Mouse (Mus musculus): ENCODE results near the gene Myo16. TPM values are rescaled to one million over a fixed set of nuclear protein-coding genes. Genes with fewer than 3 reads are reported as not detected.

The Myo16 gene
- polyA plus RNA-seq, 1 experiment from 2014 or later = 5.5 TPM

- Histone ChIP-seq H3K27ac (no peak overlapping the region), H3K36me3 (no peaks in the 10 kb centered on the region), H3K9ac (no peak overlapping the region), H3K4me3 (no peak overlapping the region), H3K4me1 (replicated peaks) (peaks cover 10% of the 10 kb centered on the region), H3K27me3 (peaks cover 5% of the 10 kb centered on the region; the same call in 1 of the 2 replicates), H3K9me3 (0 out of 2 replicates have a peak, but pooled peaks cover 6% of the 10 kb centered on the region), H3K4me2 (no peak overlapping the region)
- ATAC-seq (ENCODE audit: low FRiP score) = no peak
- WGBS = 13% methylated on average over 5 of the region's 5 CpGs
Measured at GRCm38 (mm10) chr8:10625262-10625661, 471.6 kb downstream of the Myo16 start.

DNA sequence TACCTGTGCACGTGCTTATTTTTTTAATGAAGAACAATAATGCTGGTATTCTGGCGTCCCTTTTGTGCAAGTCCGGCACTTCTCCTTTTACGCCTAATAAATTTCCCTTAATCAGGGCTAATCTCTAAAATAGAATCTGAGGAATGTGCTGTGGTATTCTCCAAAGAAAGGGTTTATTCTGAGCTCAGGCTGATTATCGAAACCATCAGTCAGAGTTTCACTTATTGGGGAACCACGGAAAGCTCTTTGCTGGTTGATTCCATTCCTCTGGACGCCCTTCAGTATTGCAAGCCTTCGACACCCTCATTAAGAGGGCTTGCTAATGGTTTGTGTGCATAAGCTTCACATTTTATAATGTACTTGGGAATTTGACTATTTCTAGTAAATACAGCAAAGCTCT lies 475.0 kb downstream of the Myo16 start:
- Histone ChIP-seq H3K9me3 (0 out of 2 replicates have a peak, but pooled peaks cover 6% of the 10 kb centered on the region), H3K4me1 (replicated peaks) (peaks cover 17% of the 10 kb centered on the region), H3K27me3 (peaks cover 7% of the 10 kb centered on the region; the same call in 1 of the 2 replicates), H3K4me3 (no peak overlapping the region), H3K27ac (no peak overlapping the region), H3K36me3 (no peaks in the 10 kb centered on the region), H3K9ac (no peak overlapping the region), H3K4me2 (no peak overlapping the region)
- WGBS = 76% methylated on average over 8 of the region's 8 CpGs
- no peak for ATAC-seq (ENCODE audit: low FRiP score)

DNA sequence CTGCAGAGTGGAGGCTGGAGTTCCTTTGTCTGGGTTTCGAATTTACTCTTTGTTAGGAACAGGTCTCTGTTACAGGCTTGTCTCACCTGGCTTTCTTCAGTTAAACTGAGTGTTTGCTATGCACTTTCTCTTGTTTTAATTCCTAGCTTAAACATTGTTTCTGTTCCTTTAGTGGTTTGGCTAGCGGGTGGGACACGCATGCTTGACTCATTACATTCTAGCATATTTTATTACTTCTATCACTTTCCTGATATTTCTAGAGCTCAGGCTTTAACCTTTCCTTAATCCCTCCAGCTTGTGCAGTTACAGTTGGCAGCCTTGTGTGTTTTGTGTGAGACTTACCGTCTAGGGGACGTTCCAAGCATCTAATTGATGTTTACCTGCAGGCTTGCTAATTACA lies 476.2 kb downstream of the Myo16 start:
- no peak overlapping the region for H3K4me3 ChIP-seq
- WGBS = 62% methylated on average over 5 of the region's 5 CpGs
- ATAC-seq (ENCODE audit: low FRiP score) = no peak

DNA sequence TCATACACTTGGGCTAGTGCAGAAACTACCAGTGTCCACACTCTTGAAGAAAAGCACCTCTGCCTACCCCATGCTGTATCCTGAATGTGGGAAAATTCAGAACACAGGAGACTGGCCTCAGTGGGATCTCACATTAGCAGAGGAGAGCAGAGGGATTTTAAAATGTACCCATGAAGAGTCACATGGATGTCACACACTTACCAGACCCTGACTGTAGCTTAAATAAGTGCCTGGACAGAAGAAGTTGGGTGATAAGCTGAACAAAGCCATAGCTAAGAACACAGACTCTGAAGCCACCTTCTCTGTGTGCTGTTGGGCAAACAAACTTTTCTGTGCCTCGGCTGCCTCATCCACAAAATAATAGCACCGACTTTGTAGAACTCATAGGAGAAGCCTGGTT lies 477.3 kb downstream of the Myo16 start:
- Histone ChIP-seq H3K36me3 (no peaks in the 10 kb centered on the region), H3K4me1 (replicated peaks) (peaks cover 22% of the 10 kb centered on the region), H3K27me3 (peaks cover 7% of the 10 kb centered on the region; the same call in 1 of the 2 replicates), H3K4me2 (no peak overlapping the region), H3K27ac (no peak overlapping the region), H3K9me3 (no peaks in the 10 kb centered on the region), H3K4me3 (no peak overlapping the region), H3K9ac (no peak overlapping the region)
- ATAC-seq (ENCODE audit: low FRiP score) = no peak
- WGBS = 86% methylated on average over 2 of the region's 2 CpGs

More for the DNA sequence above, 476.2 kb downstream of the Myo16 start:
- peaks cover 22% of the 10 kb centered on the region for H3K4me1 ChIP-seq (replicated peaks)
- H3K27ac ChIP-seq = peak overlapping the region; percentile 55; the same call in 1 of the 2 replicates
- H3K36me3 ChIP-seq = no peaks in the 10 kb centered on the region
- H3K4me2 ChIP-seq = no peak overlapping the region
- peaks cover 7% of the 10 kb centered on the region; the same call in 1 of the 2 replicates for H3K27me3 ChIP-seq
- no peak overlapping the region for H3K9ac ChIP-seq
- H3K9me3 ChIP-seq = no peaks in the 10 kb centered on the region

- H3K4me1 ChIP-seq (replicated peaks) = peaks cover 22% of the 10 kb centered on the region
- 78% methylated on average over 6 of the region's 6 CpGs for WGBS
- no peak overlapping the region for H3K4me2 ChIP-seq
- H3K9ac ChIP-seq = no peak overlapping the region
- no peak overlapping the region for H3K4me3 ChIP-seq
- no peaks in the 10 kb centered on the region for H3K36me3 ChIP-seq
- no peak for ATAC-seq (ENCODE audit: low FRiP score)
- H3K27me3 ChIP-seq = 0 out of 2 replicates have a peak, but pooled peaks cover 2% of the 10 kb centered on the region
- no peaks in the 10 kb centered on the region for H3K9me3 ChIP-seq
- H3K27ac ChIP-seq = no peak overlapping the region
Measured at GRCm38 (mm10) chr8:10632603-10633002, 478.9 kb downstream of the Myo16 start.

GRCm38 (mm10) chr8:10633360-10634140 lies 479.8 kb downstream of the Myo16 start:
- WGBS = 68% methylated on average over 12 of the region's 12 CpGs
- no peak for ATAC-seq (ENCODE audit: low FRiP score)
- Histone ChIP-seq H3K27me3 (0 out of 2 replicates have a peak, but pooled peaks cover 2% of the 10 kb centered on the region), H3K36me3 (no peaks in the 10 kb centered on the region), H3K4me3 (no peak overlapping the region), H3K9ac (no peak overlapping the region), H3K4me2 (no peak overlapping the region), H3K4me1 (replicated peaks) (peaks cover 22% of the 10 kb centered on the region), H3K9me3 (no peaks in the 10 kb centered on the region), H3K27ac (no peak overlapping the region)

GRCm38 (mm10) chr8:10634421-10634820 lies 480.7 kb downstream of the Myo16 start:
- Histone ChIP-seq H3K4me2 (no peak overlapping the region), H3K27ac (no peak overlapping the region), H3K9me3 (no peaks in the 10 kb centered on the region), H3K27me3 (0 out of 2 replicates have a peak, but pooled peaks cover 2% of the 10 kb centered on the region), H3K4me3 (no peak overlapping the region), H3K9ac (no peak overlapping the region), H3K4me1 (replicated peaks) (peaks cover 19% of the 10 kb centered on the region), H3K36me3 (no peaks in the 10 kb centered on the region)
- WGBS = 62% methylated on average over 13 of the region's 13 CpGs
- peak; percentile 63; the same call in 1 of the 2 replicates for ATAC-seq (ENCODE audit: low FRiP score)

GRCm38 (mm10) chr8:10638871-10639270 lies 485.2 kb downstream of the Myo16 start:
- H3K9me3 ChIP-seq = no peaks in the 10 kb centered on the region
- H3K9ac ChIP-seq = no peak overlapping the region
- no peak overlapping the region for H3K4me2 ChIP-seq
- no peak overlapping the region for H3K27ac ChIP-seq
- H3K27me3 ChIP-seq = no peaks in the 10 kb centered on the region
- WGBS = 95% methylated on average over 8 of the region's 8 CpGs
- peaks cover 5% of the 10 kb centered on the region; the same call in 1 of the 2 replicates for H3K4me1 ChIP-seq (replicated peaks)
- no peaks in the 10 kb centered on the region for H3K36me3 ChIP-seq
- H3K4me3 ChIP-seq = no peak overlapping the region
- ATAC-seq (ENCODE audit: low FRiP score) = no peak

- Histone ChIP-seq H3K4me3 (no peak overlapping the region), H3K27me3 (no peaks in the 10 kb centered on the region), H3K9ac (no peak overlapping the region), H3K36me3 (no peaks in the 10 kb centered on the region), H3K4me2 (no peak overlapping the region), H3K9me3 (no peaks in the 10 kb centered on the region), H3K4me1 (replicated peaks) (peaks cover 11% of the 10 kb centered on the region), H3K27ac (no peak overlapping the region)
- WGBS = 86% methylated on average over 9 of the region's 9 CpGs
- no peak for ATAC-seq (ENCODE audit: low FRiP score)
Measured at GRCm38 (mm10) chr8:10640176-10640810, 486.6 kb downstream of the Myo16 start.

- no peaks in the 10 kb centered on the region for H3K27me3 ChIP-seq
- ATAC-seq (ENCODE audit: low FRiP score) = no peak
- H3K4me1 ChIP-seq (replicated peaks) = peaks cover 11% of the 10 kb centered on the region
- no peak overlapping the region for H3K9ac ChIP-seq
- no peak overlapping the region for H3K27ac ChIP-seq
- no peaks in the 10 kb centered on the region for H3K36me3 ChIP-seq
- H3K9me3 ChIP-seq = no peaks in the 10 kb centered on the region
- no peak overlapping the region for H3K4me2 ChIP-seq
- no peak overlapping the region for H3K4me3 ChIP-seq
- WGBS = 81% methylated on average over 7 of the region's 7 CpGs
Measured at GRCm38 (mm10) chr8:10640859-10641258, 487.1 kb downstream of the Myo16 start.

GRCm38 (mm10) chr8:10641343-10641742 lies 487.6 kb downstream of the Myo16 start:
- no peak overlapping the region for H3K4me3 ChIP-seq
- no peak overlapping the region for H3K27ac ChIP-seq
- H3K36me3 ChIP-seq = no peaks in the 10 kb centered on the region
- H3K4me2 ChIP-seq = no peak overlapping the region
- no peak for ATAC-seq (ENCODE audit: low FRiP score)
- no peaks in the 10 kb centered on the region for H3K9me3 ChIP-seq
- H3K9ac ChIP-seq = no peak overlapping the region
- H3K4me1 ChIP-seq (replicated peaks) = peaks cover 12% of the 10 kb centered on the region
- no peaks in the 10 kb centered on the region for H3K27me3 ChIP-seq

GRCm38 (mm10) chr8:10643244-10643643 lies 489.5 kb downstream of the Myo16 start:
- no peak overlapping the region for H3K27ac ChIP-seq
- WGBS = 94% methylated on average over 4 of the region's 4 CpGs
- ATAC-seq (ENCODE audit: low FRiP score) = no peak

More at GRCm38 (mm10) chr8:10643244-10643643, 489.5 kb downstream of the Myo16 start:
- no peaks in the 10 kb centered on the region for H3K36me3 ChIP-seq
- no peaks in the 10 kb centered on the region for H3K9me3 ChIP-seq
- H3K27me3 ChIP-seq = no peaks in the 10 kb centered on the region
- H3K9ac ChIP-seq = no peak overlapping the region
- H3K4me2 ChIP-seq = no peak overlapping the region
- no peak overlapping the region for H3K4me3 ChIP-seq
- H3K4me1 ChIP-seq (replicated peaks) = peaks cover 16% of the 10 kb centered on the region
